Mouse (Mus musculus): Measurements from ENCODE around the gene Neurl2.

DNA sequence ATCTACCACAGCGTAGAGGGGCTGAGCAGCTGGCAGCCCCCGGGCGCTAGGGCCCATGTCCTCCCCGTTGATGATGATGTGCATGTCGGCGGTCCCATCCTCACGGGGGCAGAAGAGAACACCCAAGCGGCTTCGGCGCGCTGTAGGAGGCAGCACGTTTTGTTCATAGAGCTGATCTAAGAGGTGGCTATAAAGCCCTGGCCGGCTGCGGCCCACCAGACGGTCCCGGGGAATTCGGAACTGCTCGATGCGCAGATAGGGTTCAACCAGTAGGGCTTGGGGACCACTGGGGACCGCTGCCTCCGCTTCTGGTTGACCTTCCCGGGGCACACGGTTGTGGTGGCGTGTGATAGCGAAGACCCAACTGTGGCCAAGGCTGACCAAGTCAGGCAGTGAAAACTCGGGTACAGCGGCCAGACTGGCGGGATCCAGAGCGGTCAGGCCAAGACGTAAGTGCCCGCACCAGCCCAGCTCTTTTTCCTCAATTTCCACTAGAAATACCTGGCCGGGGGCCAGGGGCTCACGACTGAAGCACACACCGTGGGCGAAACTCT, 431 bp downstream of the Neurl2 start, which contains the start of gene Ctsa:
- TF ChIP-seq ZNF384 (IDR thresholded peaks at IDR 0.05; ENCODE audit: low read depth, low read length) (no peak), MAFK (IDR thresholded peaks at IDR 0.05; ENCODE audit: insufficient read depth, low read depth, low read length) (no peak), HCFC1 (IDR thresholded peaks at IDR 0.05; ENCODE audit: borderline replicate concordance, insufficient read depth, low read length) (0 out of 2 replicates have a peak, but pooled peaks have one; percentile 33), ZC3H11A (IDR thresholded peaks at IDR 0.05; ENCODE audit: borderline replicate concordance, low read depth, low read length) (no peak)

Data from ES-E14 (cell line).